Comparison of ENCODE assay signal across 22 mouse cellular contexts in the genomic region with DNA sequence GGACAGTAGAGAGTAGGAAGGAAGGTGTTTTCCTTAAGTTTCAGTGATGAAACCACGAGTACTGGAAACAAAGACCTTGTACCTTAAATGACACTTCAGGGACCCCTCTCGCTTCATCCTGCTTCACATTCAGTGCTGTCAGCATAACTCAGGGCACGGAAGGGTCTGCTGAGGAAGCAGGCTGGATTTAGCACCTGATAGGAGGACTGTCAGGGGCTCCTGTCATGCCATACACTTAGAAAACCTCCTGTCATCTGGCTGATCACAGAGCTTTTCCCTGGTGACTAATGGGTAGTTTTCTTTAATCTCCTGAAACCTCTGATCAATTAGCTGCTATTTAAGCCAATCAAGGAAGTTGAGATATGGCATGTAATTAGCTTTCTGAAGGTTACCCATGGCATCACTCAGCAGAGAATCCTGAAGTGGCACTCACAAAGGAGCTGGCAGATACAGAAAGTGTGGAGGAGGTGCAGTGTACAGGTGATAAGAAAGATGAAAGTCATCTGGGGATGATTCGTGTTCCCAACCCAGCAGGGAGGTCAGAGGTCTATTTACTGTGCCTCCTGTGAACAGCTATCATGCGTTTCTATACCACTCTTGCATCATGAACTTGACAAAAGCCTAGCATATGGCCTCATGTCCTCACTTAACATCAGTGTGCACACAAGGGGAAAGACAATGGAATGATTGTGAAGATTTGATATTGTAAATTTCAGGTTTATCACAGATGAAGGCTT.
"Had no signal": no experiment of that assay in that cellular context is flagged by ENCODE, and none has a peak within 500 bp of the region (broad histone marks: within the 10 kb centered on the region; RNA-seq: fewer than 3 reads in every experiment).

No protein-coding gene starts in this region.

- H3K27me3 ChIP-seq: heart, embryonic 13.5 days; heart, embryonic 15.5 days; hindbrain, embryonic 13.5 days; hindbrain, embryonic 15.5 days; limb, embryonic 13.5 days; limb, embryonic 15.5 days; liver, embryonic 13.5 days had no signal

- DNase-seq: gastrocnemius, adult 2 months; gastrocnemius, postnatal 10 days; gastrocnemius, postnatal 25 days; heart, adult 2 months; heart, postnatal 14 days; heart, postnatal 36 days; kidney, adult 18-20 months; kidney, adult 8-10 months; kidney, postnatal 10 days; kidney, postnatal 25 days; layer of hippocampus, adult 9-11 months; layer of hippocampus, postnatal 36 days; left cerebral cortex, postnatal 4 days; liver, embryonic 13.5 days had no signal

- H3K27ac ChIP-seq: gastrocnemius, adult 2 months; heart, adult 2 months; heart, embryonic 13.5 days; heart, embryonic 15.5 days; hindbrain, embryonic 13.5 days; hindbrain, embryonic 15.5 days; hindbrain, postnatal 0 days; limb, embryonic 13.5 days; limb, embryonic 15.5 days; liver, embryonic 13.5 days had no signal

- H3K9ac ChIP-seq: heart, embryonic 13.5 days; heart, embryonic 15.5 days; hindbrain, embryonic 13.5 days; hindbrain, embryonic 15.5 days; limb, embryonic 13.5 days; limb, embryonic 15.5 days; liver, embryonic 13.5 days had no signal

- H3K4me3 ChIP-seq: gastrocnemius, adult 2 months; heart, adult 2 months; heart, embryonic 13.5 days; heart, embryonic 15.5 days; hindbrain, embryonic 13.5 days; hindbrain, embryonic 15.5 days; limb, embryonic 13.5 days; limb, embryonic 15.5 days; liver, embryonic 13.5 days had no signal

- H3K4me2 ChIP-seq: heart, embryonic 11.5 days; heart, embryonic 13.5 days; heart, embryonic 15.5 days; hindbrain, embryonic 13.5 days; hindbrain, embryonic 15.5 days; limb, embryonic 13.5 days; limb, embryonic 15.5 days; liver, embryonic 13.5 days had no signal

- H3K4me1 ChIP-seq: heart, embryonic 15.5 days; hindbrain, embryonic 13.5 days; hindbrain, embryonic 15.5 days; limb, embryonic 13.5 days; limb, embryonic 15.5 days; liver, embryonic 13.5 days had no signal

- ATAC-seq: hindbrain, postnatal 0 days had no signal

- H3K9me3 ChIP-seq: heart, embryonic 13.5 days; heart, embryonic 15.5 days; hindbrain, embryonic 13.5 days; hindbrain, embryonic 15.5 days; limb, embryonic 13.5 days; limb, embryonic 15.5 days; liver, embryonic 13.5 days had no signal

- H3K36me3 ChIP-seq: heart, embryonic 13.5 days; heart, embryonic 15.5 days; hindbrain, embryonic 13.5 days; hindbrain, embryonic 15.5 days; limb, embryonic 13.5 days; limb, embryonic 15.5 days; liver, embryonic 13.5 days had no signal
